Mouse (Mus musculus) adipose tissue, adult 10 weeks (tissue): ENCODE results near the gene H2al2a. TPM values are rescaled to one million over a fixed set of nuclear protein-coding genes. Genes with fewer than 3 reads are reported as not detected.

ENCODE experiments used
- polyA plus RNA-seq: library from polyadenylated mRNA; stranded (reverse); fragments of 350-450 nt; fragmentation: Illumina TruSeq; extraction: RNeasy Lipid Tissue Mini Kit (QIAGEN cat#74804); gene quantifications from one replicate; pipeline ENCODE4 v1.2.3, GENCODE M21; 2014; ENCODE audit warnings: low read depth, low replicate concordance

The H2al2a gene
- 11.0 TPM for polyA plus RNA-seq

GRCm38 (mm10) chr2:17996858-17997257 is at the start of gene H2al2a:
Gene H2al2a, minus strand, starts transcription at chr2:17996958.

GRCm38 (mm10) chr2:18037491-18037890 is 40.7 kb upstream of the H2al2a start, which contains the start of gene A930004D18Rik:
Gene A930004D18Rik, minus strand, starts transcription at chr2:18037737.

Other genes with a start within 250 kb of the H2al2a start
- gene A930004D18Rik, start 40.8 kb upstream of the H2al2a start, polyA plus RNA-seq: 1.5 TPM
- 0.67 TPM for gene Skida1, start 52.1 kb upstream of the H2al2a start, polyA plus RNA-seq
- gene Mllt10, start 58.3 kb upstream of the H2al2a start, polyA plus RNA-seq: 26.0 TPM